Mouse (Mus musculus): Measurements from ENCODE around the gene Igfbp4. TPM values are rescaled to one million over a fixed set of nuclear protein-coding genes. Genes with fewer than 3 reads are reported as not detected.
A peak's percentile ranks its signal among the peaks of the same experiment; 100 is the strongest.

Igfbp4 gene
- 212 and 419 TPM in 2 replicates for polyA plus RNA-seq (2011; ENCODE audit: insufficient read length, low read depth, missing spikeins)

- TF ChIP-seq POLR2A (IDR thresholded peaks at IDR 0.05; ENCODE audit: low read depth, low read length) (peak; percentile 82), CTCF (IDR thresholded peaks at IDR 0.05; ENCODE audit: borderline replicate concordance, insufficient read depth, low read length) (no peak)
- peak within 1 kb of the TSS; percentile 4; the same call in 1 of the 2 replicates for H3K27ac ChIP-seq (ENCODE audit: insufficient read depth, low read length)
- H3K4me1 ChIP-seq (ENCODE audit: control insufficient read depth, insufficient read depth, low read length) = no peaks in the 10 kb centered on the region
Observed at GRCm38 (mm10) chr11:99041051-99041729, at the start of gene Igfbp4. Igfbp4 (plus strand) TSS chr11:99041244.

GRCm38 (mm10) chr11:98995987-98996386 lies 45.1 kb upstream of the Igfbp4 start:
- Histone ChIP-seq H3K4me1 (ENCODE audit: control insufficient read depth, insufficient read depth, low read length) (no peaks in the 10 kb centered on the region), H3K27ac (ENCODE audit: insufficient read depth, low read length) (no peak overlapping the region), H3K4me3 (ENCODE audit: insufficient read depth, low read length) (no peak overlapping the region)
- TF ChIP-seq CTCF (IDR thresholded peaks at IDR 0.05; ENCODE audit: borderline replicate concordance, insufficient read depth, low read length) (no peak), POLR2A (IDR thresholded peaks at IDR 0.05; ENCODE audit: low read depth, low read length) (no peak)

More at GRCm38 (mm10) chr11:99041051-99041729, at the start of gene Igfbp4:
- peak within 1 kb of the TSS; percentile 30 for H3K4me3 ChIP-seq (ENCODE audit: insufficient read depth, low read length)

GRCm38 (mm10) chr11:98997659-98998058 lies 43.4 kb upstream of the Igfbp4 start:
- TF ChIP-seq CTCF (IDR thresholded peaks at IDR 0.05; ENCODE audit: borderline replicate concordance, insufficient read depth, low read length) (no peak), POLR2A (IDR thresholded peaks at IDR 0.05; ENCODE audit: low read depth, low read length) (no peak)
- Histone ChIP-seq H3K27ac (ENCODE audit: insufficient read depth, low read length) (no peak overlapping the region), H3K4me1 (ENCODE audit: control insufficient read depth, insufficient read depth, low read length) (no peaks in the 10 kb centered on the region), H3K4me3 (ENCODE audit: insufficient read depth, low read length) (no peak overlapping the region)

- no peak overlapping the region for H3K27ac ChIP-seq (ENCODE audit: insufficient read depth, low read length)
- no peak overlapping the region for H3K4me3 ChIP-seq (ENCODE audit: insufficient read depth, low read length)
- H3K4me1 ChIP-seq (ENCODE audit: control insufficient read depth, insufficient read depth, low read length) = no peaks in the 10 kb centered on the region
- TF ChIP-seq CTCF (IDR thresholded peaks at IDR 0.05; ENCODE audit: borderline replicate concordance, insufficient read depth, low read length) = no peak
- no peak for TF ChIP-seq POLR2A (IDR thresholded peaks at IDR 0.05; ENCODE audit: low read depth, low read length)
Observed at GRCm38 (mm10) chr11:98998776-98999175, 42.3 kb upstream of the Igfbp4 start.

GRCm38 (mm10) chr11:98999243-98999642 lies 41.8 kb upstream of the Igfbp4 start:
- Histone ChIP-seq H3K4me1 (ENCODE audit: control insufficient read depth, insufficient read depth, low read length) (no peaks in the 10 kb centered on the region), H3K27ac (ENCODE audit: insufficient read depth, low read length) (no peak overlapping the region), H3K4me3 (ENCODE audit: insufficient read depth, low read length) (no peak overlapping the region)
- TF ChIP-seq CTCF (IDR thresholded peaks at IDR 0.05; ENCODE audit: borderline replicate concordance, insufficient read depth, low read length) (no peak), POLR2A (IDR thresholded peaks at IDR 0.05; ENCODE audit: low read depth, low read length) (no peak)

GRCm38 (mm10) chr11:99006788-99007187 lies 34.3 kb upstream of the Igfbp4 start:
- H3K4me1 ChIP-seq (ENCODE audit: control insufficient read depth, insufficient read depth, low read length) = no peaks in the 10 kb centered on the region
- H3K4me3 ChIP-seq (ENCODE audit: insufficient read depth, low read length) = no peak overlapping the region
- H3K27ac ChIP-seq (ENCODE audit: insufficient read depth, low read length) = no peak overlapping the region

GRCm38 (mm10) chr11:99010124-99010523 lies 30.9 kb upstream of the Igfbp4 start:
- TF ChIP-seq POLR2A (IDR thresholded peaks at IDR 0.05; ENCODE audit: low read depth, low read length) (no peak), CTCF (IDR thresholded peaks at IDR 0.05; ENCODE audit: borderline replicate concordance, insufficient read depth, low read length) (no peak)
- no peak overlapping the region for H3K4me3 ChIP-seq (ENCODE audit: insufficient read depth, low read length)
- H3K4me1 ChIP-seq (ENCODE audit: control insufficient read depth, insufficient read depth, low read length) = no peaks in the 10 kb centered on the region
- no peak overlapping the region for H3K27ac ChIP-seq (ENCODE audit: insufficient read depth, low read length)

More at GRCm38 (mm10) chr11:99006788-99007187, 34.3 kb upstream of the Igfbp4 start:
- no peak for TF ChIP-seq CTCF (IDR thresholded peaks at IDR 0.05; ENCODE audit: borderline replicate concordance, insufficient read depth, low read length)
- no peak for TF ChIP-seq POLR2A (IDR thresholded peaks at IDR 0.05; ENCODE audit: low read depth, low read length)

- Histone ChIP-seq H3K4me1 (ENCODE audit: control insufficient read depth, insufficient read depth, low read length) (no peaks in the 10 kb centered on the region), H3K27ac (ENCODE audit: insufficient read depth, low read length) (no peak overlapping the region), H3K4me3 (ENCODE audit: insufficient read depth, low read length) (no peak overlapping the region)
- TF ChIP-seq POLR2A (IDR thresholded peaks at IDR 0.05; ENCODE audit: low read depth, low read length) = no peak
- no peak for TF ChIP-seq CTCF (IDR thresholded peaks at IDR 0.05; ENCODE audit: borderline replicate concordance, insufficient read depth, low read length)
Observed at GRCm38 (mm10) chr11:99010706-99011105, 30.3 kb upstream of the Igfbp4 start.

- Histone ChIP-seq H3K27ac (ENCODE audit: insufficient read depth, low read length) (no peak overlapping the region), H3K4me1 (ENCODE audit: control insufficient read depth, insufficient read depth, low read length) (0 out of 2 replicates have a peak, but pooled peaks cover 2% of the 10 kb centered on the region), H3K4me3 (ENCODE audit: insufficient read depth, low read length) (no peak overlapping the region)
- no peak for TF ChIP-seq CTCF (IDR thresholded peaks at IDR 0.05; ENCODE audit: borderline replicate concordance, insufficient read depth, low read length)
- TF ChIP-seq POLR2A (IDR thresholded peaks at IDR 0.05; ENCODE audit: low read depth, low read length) = no peak
Observed at GRCm38 (mm10) chr11:99013856-99014255, 27.2 kb upstream of the Igfbp4 start.

GRCm38 (mm10) chr11:99019844-99020243 lies 21.2 kb upstream of the Igfbp4 start:
- TF ChIP-seq POLR2A (IDR thresholded peaks at IDR 0.05; ENCODE audit: low read depth, low read length) (no peak), CTCF (IDR thresholded peaks at IDR 0.05; ENCODE audit: borderline replicate concordance, insufficient read depth, low read length) (no peak)
- Histone ChIP-seq H3K4me1 (ENCODE audit: control insufficient read depth, insufficient read depth, low read length) (peaks cover 10% of the 10 kb centered on the region), H3K27ac (ENCODE audit: insufficient read depth, low read length) (no peak overlapping the region), H3K4me3 (ENCODE audit: insufficient read depth, low read length) (no peak overlapping the region)
